Mouse (Mus musculus): ENCODE results near the gene G3bp1.
A peak's percentile ranks its signal among the peaks of the same experiment; 100 is the strongest.

GRCm38 (mm10) chr11:55444772-55445171 lies 24.7 kb upstream of the G3bp1 start:
- peak; percentile 75 for TF ChIP-seq CTCF (IDR thresholded peaks at IDR 0.05; ENCODE audit: low read depth)
- no peak for TF ChIP-seq EP300 (IDR thresholded peaks at IDR 0.05; ENCODE audit: low read depth)

Data from liver, embryonic 14.5 days (tissue).